Mouse (Mus musculus) lung, postnatal 36 days (tissue): Measurements from ENCODE around the gene Btbd35f15.
"Not testable (repeated sequence)": the region's sequence is repeated elsewhere in the genome, so short reads cannot be mapped to it uniquely, and the experiment has no call there.

Experiments
- DNase-seq: peaks from one replicate; pipeline ENCODE4 v3.0.0; 2022; ENCODE audit warnings: mixed read lengths

Gene Btbd35f15

GRCm38 (mm10) chrX:33577214-33577613, at the start of gene Btbd35f15:
TSS of gene Btbd35f15 (minus strand) at chrX:33577314.
- DNase-seq: not testable (repeated sequence)
